Mouse (Mus musculus) cerebellum, postnatal 36 days (tissue): ENCODE data around the gene Adam29.

ENCODE experiments used
- DNase-seq, 2 experiments: peaks; one replicate each; pipeline ENCODE4 v3.0.0; 2021 to 2022; ENCODE audit warnings: mixed read lengths in 2 of 2

The Adam29 gene

GRCm38 (mm10) chr8:55906848-55907247 lies at the start of gene Adam29:
Adam29 (minus strand) TSS chr8:55906948.
- DNase-seq: no peak

- DNase-seq: peak in 1 of 2 experiments; percentile 6
These were observed 33.8 kb upstream of the Adam29 start for GRCm38 (mm10) chr8:55940526-55940880.

- peak in 1 of 2 experiments; percentile 4 for DNase-seq
These were observed 33.2 kb upstream of the Adam29 start, which contains the start of gene Glra3 for GRCm38 (mm10) chr8:55939870-55940525. Glra3 (plus strand) TSS chr8:55940460.
